Mouse (Mus musculus) lung, postnatal 10 days (tissue): ENCODE data around the gene Col16a1.

Experiments
- DNase-seq: peaks from one replicate; pipeline ENCODE4 v3.0.0; 2021

Col16a1 gene

DNA sequence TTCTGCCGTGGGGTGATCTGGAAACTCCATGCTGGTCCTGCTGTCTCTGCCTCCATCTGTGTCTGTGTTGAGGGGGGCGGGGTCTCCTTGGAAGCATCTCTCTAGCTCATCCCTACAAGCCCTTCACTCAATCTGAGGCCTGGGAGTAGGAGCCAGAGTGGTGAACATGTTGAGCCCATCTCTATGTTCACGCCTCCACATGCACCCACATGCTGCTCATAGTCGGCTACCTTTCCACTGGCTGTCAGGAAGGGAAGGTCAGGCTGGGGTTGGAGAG is 501 bp downstream of the Col16a1 start:
- DNase-seq: peak; percentile 24

DNA sequence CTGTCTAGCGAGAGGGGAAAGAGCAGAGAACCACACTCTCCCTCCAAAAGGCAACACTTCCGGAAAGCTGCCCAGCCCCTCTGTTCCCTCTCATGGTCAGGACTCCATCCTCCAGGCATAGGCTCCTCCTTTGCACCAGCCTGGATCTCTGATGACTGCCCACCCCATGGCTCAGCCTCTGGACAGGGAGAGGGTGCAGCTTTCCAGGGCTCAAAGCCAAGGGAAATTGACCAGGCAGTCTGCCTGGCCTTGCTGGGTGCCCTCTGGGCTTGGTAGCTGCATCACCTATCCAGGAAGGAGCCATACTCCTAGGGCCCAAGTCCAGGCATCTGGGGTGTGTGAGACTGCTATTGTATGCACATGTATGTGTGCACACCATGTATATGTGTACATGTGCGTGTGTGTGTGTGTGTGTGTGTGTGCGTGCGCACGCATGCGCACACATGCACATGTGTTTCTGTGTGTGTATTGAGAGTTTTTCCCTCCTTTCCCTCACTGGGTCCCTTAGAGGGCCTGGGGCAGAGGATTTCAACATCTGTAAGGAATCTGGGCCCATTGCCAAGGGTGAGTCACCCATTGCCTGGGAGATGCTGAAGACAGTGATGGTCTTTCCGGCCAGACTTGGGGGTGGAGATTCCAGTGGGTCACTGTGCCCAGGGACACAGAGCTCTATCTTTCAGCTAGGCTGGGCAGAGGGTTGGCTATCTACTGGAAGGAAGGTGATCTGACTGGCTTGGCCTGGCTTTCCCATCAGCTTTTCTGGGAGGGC is 2.6 kb downstream of the Col16a1 start:
- peak; percentile 95 for DNase-seq

DNA sequence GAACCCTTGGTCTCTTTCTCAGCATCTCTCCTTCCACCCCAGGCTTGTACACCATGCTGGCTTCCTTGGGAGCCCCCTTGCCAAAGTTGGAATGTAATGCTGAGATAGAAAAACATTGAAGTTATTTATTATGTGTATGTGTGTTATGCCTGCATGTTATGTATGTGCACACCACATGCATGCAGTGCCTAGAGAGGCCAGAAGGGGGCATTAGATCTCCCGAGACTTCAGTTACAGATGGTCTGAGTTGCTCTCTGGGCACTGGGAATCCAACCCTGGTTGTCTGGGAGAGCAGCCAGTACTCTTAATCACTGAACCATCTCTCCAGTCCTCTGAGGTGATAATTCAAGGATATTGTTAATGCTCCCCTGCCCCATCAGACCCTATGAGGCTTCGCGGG is 4.6 kb downstream of the Col16a1 start:
- DNase-seq: no peak

DNA sequence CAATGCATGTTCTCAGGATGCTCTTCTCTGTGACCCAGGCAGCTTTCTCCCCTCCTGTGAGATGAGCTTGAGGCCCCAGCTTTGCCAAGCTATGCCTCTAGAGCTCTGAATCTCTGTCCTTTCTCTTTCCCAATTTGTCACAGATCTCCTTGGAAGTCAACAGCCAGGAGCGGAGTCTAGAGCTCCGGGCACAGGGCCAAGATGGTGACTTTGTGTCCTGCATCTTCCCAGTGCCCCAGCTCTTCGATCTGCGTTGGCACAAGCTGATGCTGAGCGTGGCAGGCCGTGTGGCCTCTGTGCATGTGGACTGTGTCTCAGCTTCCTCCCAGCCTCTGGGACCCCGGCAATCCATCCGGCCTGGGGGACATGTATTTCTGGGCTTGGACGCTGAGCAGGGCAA is 5.5 kb downstream of the Col16a1 start:
- no peak for DNase-seq

DNA sequence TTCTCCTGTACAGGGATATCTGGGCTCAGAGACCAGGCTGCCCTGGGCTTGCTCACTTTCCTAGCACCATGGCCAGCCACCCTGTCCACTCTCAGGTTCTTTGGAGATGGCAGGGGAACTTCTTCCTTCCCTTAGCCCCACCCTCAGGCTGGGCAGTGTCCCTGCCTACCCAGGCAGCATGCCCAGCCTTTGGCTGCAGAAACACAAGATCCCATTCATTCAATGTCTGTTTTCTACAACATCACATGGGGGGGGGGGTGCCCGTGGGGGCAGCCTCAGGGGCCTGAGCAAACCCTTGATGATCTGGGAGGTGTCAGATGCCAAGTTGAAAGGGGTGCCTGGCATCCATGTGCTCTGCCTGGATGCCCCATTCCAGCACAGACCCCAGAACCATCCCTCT is 7.1 kb downstream of the Col16a1 start:
- no peak for DNase-seq

DNA sequence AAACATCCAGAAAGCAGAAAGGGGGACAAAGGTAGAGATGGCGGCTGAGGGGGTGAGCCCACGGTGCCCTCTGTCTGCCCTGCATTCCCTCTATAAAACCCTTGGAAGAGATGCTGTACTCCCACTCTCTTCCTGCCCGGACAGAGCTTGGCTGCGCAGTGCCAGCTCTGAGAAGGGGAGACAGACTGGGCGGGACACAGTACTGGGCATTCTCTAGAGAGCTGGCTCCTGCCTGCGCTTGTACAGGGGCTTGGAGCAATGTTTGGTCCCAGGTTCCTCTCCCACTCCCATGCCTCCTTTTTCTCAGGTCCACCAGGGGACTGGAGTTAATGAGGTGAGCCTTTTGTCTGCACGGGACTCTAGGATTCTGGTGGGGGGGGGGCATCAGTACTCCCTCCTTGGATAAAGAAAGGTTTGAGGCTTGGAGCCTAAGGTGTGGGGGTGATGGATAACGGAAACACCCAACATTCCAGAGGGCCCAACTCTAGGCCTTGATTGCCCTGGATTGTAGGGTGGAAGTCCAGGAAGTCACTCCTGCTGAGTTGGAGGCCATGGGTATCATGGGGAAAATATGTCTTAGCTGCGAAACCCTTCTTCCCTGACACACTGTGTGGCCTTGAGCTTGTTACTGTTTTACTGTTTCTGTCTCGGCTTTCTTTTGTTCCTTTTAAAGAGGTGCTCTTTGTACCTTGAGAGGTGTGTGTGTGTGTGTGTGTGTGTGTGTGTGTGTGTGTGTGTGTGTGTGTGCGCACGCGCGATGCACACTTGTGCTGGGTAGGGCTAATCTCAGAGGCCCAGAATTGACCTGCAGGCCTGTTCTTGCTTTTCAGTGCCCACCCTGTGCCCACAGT is 7.7 kb downstream of the Col16a1 start:
- DNase-seq: no peak

DNA sequence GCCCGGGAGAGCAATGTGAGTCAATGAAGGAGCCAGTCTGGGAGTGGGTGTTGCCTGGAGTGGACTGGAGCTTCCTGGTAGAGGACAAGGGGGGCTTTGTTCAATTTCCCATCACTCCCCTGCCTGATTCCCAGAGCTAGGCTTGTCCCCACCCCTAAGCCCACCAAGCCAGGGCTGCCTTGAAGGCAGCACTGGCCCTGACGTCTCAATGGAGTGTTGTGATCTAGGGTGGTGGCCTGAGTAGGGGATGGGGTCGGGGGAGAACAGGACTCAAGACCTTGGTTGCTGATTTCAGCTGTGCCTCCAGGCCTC is 8.3 kb downstream of the Col16a1 start:
- no peak for DNase-seq

DNA sequence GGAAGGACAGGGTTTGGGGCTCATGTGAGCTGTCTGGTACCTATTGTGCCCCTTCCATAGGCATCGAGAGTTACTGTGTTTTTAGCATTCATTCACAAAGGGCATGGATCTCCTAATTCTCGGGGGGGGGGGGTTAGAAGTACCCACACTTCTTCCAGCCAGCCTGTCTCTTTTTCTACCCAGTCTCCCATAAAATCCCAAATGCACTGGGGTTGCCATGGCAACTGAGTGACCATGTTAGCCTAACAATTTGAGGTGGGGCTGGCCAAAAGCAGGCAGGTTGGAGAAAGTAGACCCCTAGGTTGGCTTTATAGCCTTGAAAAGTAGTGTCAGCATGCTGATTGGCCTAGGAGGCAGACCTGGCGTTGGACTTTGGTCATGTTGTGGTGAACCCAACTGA is 8.8 kb downstream of the Col16a1 start:
- no peak for DNase-seq

DNA sequence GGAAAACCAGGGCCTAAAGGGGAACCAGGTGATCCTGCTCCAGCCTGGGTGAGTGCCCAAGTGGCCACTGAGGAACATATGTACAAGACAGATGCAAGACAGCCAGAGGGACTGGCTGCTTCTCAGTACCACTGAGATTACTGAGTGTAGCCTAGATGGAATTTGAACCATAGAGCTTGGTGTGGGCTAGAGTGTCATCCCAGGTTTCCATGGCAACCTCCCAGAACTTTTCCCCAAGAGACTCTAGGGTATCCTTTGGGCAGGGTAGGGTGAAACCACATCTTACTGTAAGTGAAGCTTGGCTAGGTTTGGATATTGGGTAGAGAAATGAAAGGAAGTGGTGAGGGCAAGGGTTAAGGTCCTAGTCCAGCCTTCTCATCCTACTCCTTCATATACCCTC is 13.3 kb downstream of the Col16a1 start:
- no peak for DNase-seq

DNA sequence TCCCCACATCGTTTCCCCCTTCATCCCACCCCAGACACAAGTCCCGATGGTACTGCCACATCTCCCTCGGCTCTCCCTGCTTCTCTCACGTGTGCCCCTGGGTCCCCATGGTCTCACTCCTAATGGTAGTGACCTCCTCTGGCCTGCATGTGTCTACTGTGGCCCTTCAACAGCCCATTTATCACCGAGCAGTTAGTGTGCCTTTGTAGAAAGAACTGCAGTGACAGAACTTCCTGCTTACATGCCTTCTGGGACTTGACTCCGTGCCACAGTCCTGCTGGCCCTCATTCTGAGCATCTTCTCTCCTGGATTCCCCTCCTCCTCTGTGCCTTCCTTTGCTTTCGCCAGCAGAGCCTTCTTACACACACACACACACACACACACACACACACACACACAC is 15.6 kb downstream of the Col16a1 start:
- peak; percentile 69 for DNase-seq

DNA sequence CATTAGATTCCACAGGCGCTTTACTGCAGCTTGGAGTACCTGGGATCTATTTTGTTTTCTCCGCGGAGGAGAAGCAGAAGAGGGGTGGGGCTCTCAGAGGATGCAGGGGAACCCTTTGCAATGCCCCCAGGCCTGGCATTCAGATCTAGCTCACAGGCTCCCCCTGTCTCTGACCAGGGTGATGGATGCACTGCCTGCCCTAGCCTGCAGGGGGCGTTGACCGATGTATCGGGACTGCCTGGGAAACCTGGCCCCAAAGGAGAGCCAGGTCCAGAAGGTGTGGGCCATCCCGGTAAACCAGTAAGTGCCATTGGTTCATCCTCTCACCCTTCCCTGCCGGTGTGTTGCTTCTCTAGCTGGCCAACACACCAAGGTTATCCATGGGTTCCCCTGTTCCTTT is 19.2 kb downstream of the Col16a1 start:
- peak; percentile 73 for DNase-seq

DNA sequence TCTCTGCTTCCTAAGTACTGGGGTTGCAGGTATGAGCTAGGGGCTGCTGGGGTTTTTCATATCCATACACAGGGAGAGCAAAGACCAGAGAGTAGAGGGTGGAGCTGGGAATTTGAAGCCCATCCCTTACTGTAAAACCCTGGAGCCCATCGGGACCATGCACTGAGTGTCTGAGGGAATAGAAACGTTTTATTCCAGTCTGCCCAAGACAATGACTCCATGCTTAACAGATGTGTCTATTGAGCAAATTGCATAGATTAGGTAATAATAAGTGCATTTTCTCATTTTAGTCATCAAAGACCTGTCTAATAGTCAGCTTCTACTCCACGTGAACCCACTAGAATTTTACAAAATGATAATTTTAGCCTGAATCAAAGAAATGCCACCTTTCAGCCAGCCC is 22.9 kb downstream of the Col16a1 start:
- DNase-seq: no peak

DNA sequence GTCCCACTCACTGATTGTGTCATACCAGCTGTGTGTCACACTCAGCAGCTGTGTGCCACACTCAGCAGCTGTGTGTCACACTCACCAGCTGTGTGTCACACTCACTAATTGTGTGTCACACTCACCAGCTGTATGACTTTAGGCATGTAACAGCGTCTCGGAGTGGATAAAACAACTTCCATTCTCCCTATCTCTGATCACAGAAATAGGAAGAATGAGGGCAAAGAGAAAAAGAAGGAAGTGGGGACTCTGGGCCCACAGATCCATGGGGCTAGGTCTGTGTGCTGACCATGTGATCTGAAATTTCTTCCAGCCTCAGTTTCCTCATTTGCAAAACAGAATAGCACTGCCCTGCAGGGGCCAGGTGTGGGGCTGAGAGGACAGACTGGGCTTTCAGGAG is 24.1 kb downstream of the Col16a1 start:
- DNase-seq: no peak

DNA sequence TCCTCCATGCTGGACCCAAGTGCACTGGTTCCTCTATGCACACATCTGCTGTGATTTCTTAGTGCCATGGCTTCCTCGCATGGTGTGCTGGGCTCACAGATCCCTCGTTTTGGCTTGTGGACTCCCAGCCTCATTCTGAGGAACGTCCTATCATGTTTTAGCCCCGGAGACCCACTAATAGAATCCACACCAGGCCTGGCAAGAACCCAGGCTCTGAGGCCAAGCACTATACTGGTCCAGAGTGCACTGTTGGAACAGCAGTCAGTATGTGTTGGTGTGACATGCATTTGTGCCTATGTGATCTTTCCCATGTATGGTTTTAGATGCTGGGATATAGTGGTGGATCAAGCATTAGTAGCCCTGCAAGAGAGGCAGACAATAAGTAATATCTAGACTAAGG is 25.7 kb downstream of the Col16a1 start:
- no peak for DNase-seq

DNA sequence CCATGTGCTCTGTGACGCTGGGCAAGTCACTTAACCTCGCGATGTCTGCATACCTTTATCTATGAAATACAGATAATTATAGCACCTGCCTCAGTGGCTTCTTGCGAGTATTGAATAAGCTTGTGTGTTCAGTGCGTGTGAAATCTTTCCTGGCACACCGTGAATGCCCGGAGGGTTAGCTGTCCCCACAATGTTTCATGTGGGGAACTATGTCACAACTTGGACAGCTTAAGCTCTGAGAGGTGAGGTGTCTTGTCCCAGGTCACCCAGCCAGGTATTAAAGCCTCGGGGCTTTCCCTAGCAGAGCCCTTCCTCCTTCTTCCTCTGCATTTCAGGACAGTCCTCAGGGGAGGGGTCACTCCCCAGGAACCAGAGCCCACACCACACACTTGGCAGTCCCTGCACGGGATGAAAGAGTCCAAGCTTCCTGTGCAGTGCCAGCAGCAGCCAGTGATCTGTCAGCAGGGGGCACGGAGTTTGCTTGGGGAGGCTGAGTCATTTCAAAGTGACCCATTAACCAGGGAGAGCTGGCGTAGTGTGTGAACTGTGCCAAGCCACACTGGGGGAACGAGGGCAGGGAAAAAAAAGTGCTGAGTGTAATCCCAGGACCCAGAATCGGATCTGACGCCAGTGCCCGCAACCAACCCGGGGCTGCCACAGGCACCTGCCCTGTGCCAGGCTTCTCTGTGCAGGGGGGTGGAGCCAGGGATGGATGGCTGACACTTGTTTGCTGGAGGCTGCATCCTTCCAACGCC is 27.3 kb downstream of the Col16a1 start:
- no peak for DNase-seq

DNA sequence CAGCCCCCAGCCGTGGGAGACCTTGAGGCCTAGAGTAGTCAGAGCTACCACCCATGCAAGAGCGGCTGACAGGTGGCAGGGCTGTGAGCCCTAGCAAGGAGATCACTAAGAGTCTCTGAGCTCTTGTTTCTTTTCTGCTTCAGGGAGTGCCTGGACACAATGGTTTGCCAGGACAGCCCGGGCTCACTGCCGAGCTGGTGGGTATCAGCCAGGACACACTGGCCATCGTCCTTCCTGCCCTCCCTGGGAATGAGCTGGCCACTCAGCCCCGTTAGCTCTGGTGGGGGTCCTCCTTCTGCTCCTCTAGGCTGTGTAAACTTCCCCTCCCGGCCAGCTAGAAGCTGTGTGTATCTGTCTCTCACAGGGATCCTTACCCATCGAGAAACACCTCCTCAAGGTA is 29.2 kb downstream of the Col16a1 start:
- no peak for DNase-seq

DNA sequence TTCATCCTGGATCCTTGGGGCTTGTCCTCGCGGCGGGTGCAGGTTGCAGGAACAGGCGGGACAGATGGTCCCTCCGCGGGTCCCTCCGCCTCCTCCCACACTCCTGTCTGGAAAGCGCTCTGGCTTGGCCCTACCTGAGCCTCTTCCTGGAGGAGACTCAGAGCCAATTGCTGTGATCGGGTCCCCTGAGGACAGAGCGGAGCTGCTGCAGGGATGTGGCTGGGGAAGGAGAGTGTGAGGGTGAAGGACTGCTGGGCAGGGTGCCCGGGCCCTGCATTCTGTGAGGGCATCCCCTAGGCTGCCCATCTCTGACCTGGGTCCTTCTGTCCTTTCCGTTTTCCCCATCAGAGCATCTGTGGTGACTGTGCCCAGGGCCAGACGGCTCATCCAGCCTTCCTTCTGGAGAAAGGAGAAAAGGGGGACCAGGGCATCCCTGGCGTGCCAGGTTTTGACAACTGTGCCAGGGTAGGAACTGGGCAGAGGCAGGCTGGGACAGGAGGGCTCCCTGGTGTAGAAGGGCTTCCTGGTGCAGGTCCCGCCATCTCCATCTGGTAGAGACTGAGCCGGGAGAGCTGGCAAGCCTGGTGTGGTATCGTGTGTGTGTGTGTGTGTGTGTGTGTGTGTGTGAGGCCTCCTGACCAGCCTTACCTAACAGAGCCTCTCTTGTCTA is 31.3 kb downstream of the Col16a1 start:
- DNase-seq: no peak

DNA sequence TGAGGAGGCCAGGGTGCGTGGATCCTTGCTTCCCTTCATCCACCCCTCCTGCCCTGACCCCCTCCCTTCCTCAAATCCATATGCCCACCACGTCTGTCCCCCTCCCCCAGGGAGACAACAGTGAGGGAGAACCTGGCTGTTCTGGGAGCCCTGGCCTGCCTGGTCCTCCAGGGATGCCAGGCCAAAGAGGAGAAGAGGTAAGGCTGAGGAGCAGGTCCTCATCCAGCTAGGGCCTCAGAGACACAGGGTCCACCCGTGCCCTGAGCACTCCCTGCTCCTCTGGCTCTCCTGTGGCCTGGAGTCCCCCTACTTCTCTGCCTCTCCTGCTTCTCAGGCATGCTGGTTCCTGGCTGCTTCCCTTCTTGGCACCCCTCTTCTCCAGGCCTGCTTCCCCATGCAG is 31.9 kb downstream of the Col16a1 start:
- DNase-seq: no peak

DNA sequence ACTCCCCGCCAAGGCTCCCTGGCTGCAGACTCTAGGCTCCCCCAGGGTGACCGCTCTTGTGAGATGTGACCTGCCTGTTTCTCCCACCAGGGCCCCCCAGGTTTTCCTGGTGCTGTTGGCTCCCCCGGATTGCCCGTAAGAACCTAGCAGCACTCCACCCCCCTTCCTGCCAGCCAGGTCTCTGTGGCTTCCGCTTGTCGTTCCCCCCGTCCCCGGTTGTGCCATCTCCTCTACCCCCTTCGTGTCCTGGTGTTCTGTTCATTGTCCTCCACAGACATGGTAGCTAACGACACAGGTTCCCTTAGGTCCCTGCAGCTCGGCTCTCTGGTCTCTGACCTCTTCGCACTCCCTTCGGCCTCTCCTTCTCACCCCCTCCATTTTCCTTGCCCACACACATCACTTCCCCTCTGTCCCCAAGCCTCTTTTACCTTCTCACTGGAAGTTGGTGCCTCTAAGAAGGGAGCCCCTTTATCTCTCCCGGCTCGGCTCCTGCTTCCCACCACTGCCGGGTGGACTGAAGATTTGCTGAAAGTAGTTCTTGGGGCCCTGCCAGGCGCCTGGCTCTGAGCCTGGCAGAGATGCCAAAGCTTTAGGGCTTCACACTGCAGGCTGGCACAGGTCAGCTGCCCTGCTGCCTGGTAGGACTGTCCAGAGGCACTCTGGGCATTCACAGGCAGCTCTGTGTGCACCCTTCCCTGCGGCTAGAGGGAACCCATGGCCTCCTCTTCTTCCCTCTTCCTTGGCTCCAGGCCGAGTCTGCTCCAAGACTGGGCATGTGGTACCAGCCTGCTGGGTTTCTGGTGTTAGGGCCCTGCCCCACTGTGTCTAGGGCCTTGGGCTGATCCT is 33.9 kb downstream of the Col16a1 start:
- peak; percentile 59 for DNase-seq

DNA sequence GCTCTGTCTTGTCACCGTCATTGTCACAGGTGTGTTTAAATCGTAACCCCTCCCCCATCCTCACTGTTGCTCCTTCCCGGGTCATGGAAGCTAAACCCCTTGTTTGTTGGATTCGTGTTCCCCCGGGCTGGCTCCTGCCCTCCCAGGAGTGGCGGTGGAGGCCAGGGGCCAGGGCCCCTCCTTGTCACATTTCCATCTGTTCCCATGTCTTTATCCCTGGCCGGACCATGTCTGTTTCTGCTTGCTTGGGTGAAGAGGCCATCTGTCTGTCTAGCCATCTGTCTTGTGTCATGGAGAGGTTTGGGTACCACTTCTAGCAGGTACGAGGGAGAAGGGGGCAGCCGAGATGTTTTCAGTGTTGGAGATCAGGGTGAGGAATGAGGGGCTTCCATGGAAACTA is 34.6 kb downstream of the Col16a1 start:
- DNase-seq: no peak

DNA sequence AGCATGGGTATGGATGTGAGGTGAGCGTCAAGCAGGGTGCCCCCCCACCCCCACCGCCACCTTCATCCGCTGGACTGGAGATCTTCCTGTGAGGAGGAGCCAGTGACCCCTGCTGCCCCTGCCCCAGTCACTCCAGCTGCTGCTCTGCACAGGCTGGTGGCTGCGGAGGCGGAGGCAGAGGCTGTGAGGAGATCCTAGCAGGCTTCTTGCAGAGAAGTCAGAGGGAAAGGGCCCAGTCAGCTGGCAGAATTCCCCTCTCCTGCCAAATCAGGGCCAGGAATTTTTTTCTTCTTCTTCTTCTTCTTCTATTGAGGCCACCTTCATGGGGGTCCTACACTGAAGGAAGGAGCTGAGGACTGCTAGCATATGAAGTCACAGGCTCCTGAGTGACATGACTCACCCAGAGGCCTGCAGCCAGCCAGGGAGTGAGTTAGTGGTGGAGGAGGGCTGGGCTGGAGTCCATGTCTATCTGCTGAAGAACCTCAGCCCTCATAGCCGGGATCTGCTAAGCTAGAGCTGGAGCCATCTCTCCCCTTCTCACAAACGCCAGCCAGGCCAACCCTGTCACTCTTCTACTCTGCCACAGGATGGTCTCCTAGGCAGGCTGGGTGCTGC is 36.8 kb downstream of the Col16a1 start:
- peak; percentile 63 for DNase-seq

DNA sequence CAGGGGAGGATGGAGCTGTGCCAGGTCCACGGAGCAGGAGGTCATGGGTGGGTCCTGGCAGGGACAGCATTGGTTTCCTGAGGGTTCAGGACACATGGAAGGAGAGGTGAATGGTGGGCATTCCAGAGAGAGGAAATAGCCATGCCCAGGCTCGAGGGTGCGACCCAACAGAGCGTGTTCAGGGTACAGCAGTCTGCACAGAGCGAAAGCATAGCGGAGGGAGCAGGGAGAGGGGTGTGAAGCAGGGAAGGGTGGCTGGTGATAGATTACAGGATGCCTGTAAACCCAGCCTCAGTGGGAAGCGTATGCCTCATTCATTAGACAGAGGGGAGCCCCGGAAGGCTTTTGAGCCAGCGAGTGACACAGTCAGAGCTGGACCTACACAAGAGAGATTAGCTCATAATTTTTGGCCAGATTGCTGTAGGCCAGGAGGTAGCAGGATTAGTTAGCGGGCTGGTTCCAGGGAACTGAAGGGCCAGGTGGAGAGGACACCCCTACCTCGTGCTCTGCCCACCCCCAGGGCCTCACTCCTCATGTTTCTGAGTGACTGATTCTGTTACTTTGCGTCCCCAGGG is 37.7 kb downstream of the Col16a1 start:
- DNase-seq: no peak
